In the genomic region with DNA sequence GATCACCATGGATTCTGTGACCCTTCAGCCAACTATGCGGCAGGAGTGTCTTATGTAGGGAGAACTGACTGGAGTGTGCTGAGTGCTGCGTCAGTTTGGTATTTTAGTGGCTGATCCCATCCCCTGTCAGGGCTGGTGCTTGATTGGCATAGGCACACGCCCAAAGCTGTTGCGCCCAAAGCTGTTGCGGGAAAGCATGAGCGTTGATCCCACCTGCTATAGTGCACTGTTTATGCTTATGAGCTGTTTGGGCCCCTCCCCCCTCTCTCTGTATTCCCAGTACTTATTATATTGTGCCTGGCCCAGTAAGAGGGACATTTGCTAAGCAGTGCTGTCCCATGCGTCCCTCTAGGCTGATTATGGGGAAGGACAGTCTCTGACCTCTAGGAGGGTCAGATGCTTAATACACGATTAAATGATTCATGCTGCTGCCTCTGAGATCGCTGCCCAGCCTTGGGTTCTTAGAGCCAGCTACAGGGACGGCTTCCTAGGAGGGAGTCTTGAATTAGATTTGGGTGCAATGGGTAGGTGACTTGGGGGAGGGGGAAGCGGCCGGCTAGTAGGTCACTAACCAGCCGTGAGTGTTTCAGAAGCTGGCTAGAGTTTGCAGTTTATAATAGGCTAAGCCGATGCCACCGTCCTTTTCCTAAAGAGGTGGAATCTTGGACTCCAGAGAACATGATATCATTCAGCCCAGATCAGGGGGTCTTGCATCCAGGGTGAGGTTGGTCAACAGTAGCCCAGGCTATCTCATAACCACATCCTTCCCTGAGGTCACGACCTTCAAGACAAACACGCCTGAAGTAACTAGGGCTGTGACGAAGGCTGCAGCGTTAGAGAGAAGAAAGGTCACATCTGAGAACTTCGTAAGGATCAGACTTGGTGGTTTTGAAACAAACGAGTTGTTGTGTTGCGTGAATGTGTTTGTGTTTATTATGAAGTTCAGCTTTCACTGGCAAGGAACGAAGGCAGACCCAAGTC, we compare ENCODE assay signal across 8 mouse cellular contexts. TPM values are rescaled to one million over a fixed set of nuclear protein-coding genes. Genes with fewer than 3 reads are reported as not detected.
DNase-seq lines count a peak whose midpoint lies in the region; ATAC-seq lines count a peak whose summit lies in the region.

No protein-coding gene starts in this region.

- peak overlapping the region; percentile 85 for H3K4me3 ChIP-seq in megakaryocyte, embryonic 14.5 days (replicated peaks)

- peak; percentile 67 for DNase-seq in adrenal gland, adult 8-10 months
- DNase-seq in adrenal gland, postnatal 25 days: no peak
- DNase-seq in induced T-regulatory cell, adult 2 months (ENCODE audit: low read depth): peak; percentile 76
- peak; percentile 68 for DNase-seq in retina, postnatal 7 days (ENCODE audit: low read depth, low spot score)
- DNase-seq in left cerebral cortex, postnatal 36 days (ENCODE audit: low spot score in 2 of 2): no peak
- DNase-seq in testis, postnatal 14 days (ENCODE audit: low spot score): no peak

- ATAC-seq in megakaryocyte, adult 5-6 weeks (ENCODE audit: poor library complexity, severe bottlenecking): no peak

- H3K4me1 ChIP-seq in megakaryocyte, embryonic 14.5 days: peaks cover 98% of the 10 kb centered on the region

- peaks cover 45% of the 10 kb centered on the region for H3K36me3 ChIP-seq in megakaryocyte, embryonic 14.5 days (replicated peaks; ENCODE audit: low read length)

- no peaks in the 10 kb centered on the region for H3K27me3 ChIP-seq in megakaryocyte, embryonic 14.5 days (replicated peaks)

- intact Hi-C loops in left cerebral cortex, postnatal 36 days (cut with DNase I): no loop called here

- H3K9me3 ChIP-seq in megakaryocyte, embryonic 14.5 days: no peaks in the 10 kb centered on the region

RNA-seq across cellular contexts. Expression of a gene that starts 25.7 kb away (rescaled TPM):
- total RNA-seq in adrenal gland, adult 8-10 months (2022): 100 to 1,000 TPM; 271 to 383 (median 310) TPM
- 271 and 320 TPM in 2 replicates for total RNA-seq in adrenal gland, postnatal 25 days (2021)
- 15.3 and 263 TPM in 2 replicates for polyA plus RNA-seq in megakaryocyte, embryonic 14.5 days (2012; ENCODE audit: insufficient read depth, low replicate concordance)
- 257 and 275 TPM in 2 replicates for total RNA-seq in megakaryocyte, adult 5-6 weeks (2015)
- total RNA-seq in megakaryocyte, adult 5-6 weeks (2017): 587 and 621 TPM in 2 replicates
- total RNA-seq in left cerebral cortex, postnatal 36 days (2021): 100 to 1,000 TPM; 232 to 281 TPM

Comparison
In these comparisons a context has a peak if more than half of its experiments do, and no peak if none do; other contexts are left out.
1. DNase-seq: peak in adrenal gland, adult 8-10 months (single experiment), induced T-regulatory cell, adult 2 months (single experiment) and retina, postnatal 7 days (single experiment); none in adrenal gland, postnatal 25 days (single experiment), left cerebral cortex, postnatal 36 days (0 of 2) and testis, postnatal 14 days (single experiment).